Mouse (Mus musculus) A20 (cell line): ENCODE measurements around the gene Dnmt1.

Source experiments
- DNase-seq: peaks from one replicate; pipeline ENCODE4 v3.0.0-alpha.2; 2011; ENCODE audit warnings: low read depth, low spot score

Dnmt1 gene

GRCm38 (mm10) chr9:20886563-20886962 is 73.1 kb downstream of the Dnmt1 start:
- DNase-seq, result no peak

GRCm38 (mm10) chr9:20879097-20879792 is 80.4 kb downstream of the Dnmt1 start, which contains the start of gene Angptl6:
Gene Angptl6 (minus strand): TSS chr9:20879727.
- peak; percentile 53 for DNase-seq

GRCm38 (mm10) chr9:20878710-20879065 is 81.0 kb downstream of the Dnmt1 start:
- no peak for DNase-seq

GRCm38 (mm10) chr9:20878041-20878709 is 81.5 kb downstream of the Dnmt1 start:
- peak; percentile 100 for DNase-seq

- no peak for DNase-seq
These were observed 82.3 kb downstream of the Dnmt1 start for GRCm38 (mm10) chr9:20877118-20878040.

- peak; percentile 30 for DNase-seq
These were observed 83.2 kb downstream of the Dnmt1 start for GRCm38 (mm10) chr9:20876318-20877117.

GRCm38 (mm10) chr9:20875021-20875790 is 84.5 kb downstream of the Dnmt1 start:
- DNase-seq, result no peak

GRCm38 (mm10) chr9:20873521-20873920 is 86.2 kb downstream of the Dnmt1 start:
- no peak for DNase-seq

- DNase-seq, result no peak
These were observed 86.7 kb downstream of the Dnmt1 start for GRCm38 (mm10) chr9:20872991-20873390.

- DNase-seq, result peak; percentile 35
These were observed 89.2 kb downstream of the Dnmt1 start for GRCm38 (mm10) chr9:20870211-20871173.

GRCm38 (mm10) chr9:20869246-20869645 is 90.4 kb downstream of the Dnmt1 start:
- DNase-seq, result peak; percentile 69

GRCm38 (mm10) chr9:20868448-20869001 is 91.2 kb downstream of the Dnmt1 start, which contains the start of gene A230050P20Rik:
Gene A230050P20Rik (plus strand): TSS chr9:20868642.
- peak; percentile 90 for DNase-seq

- DNase-seq, result no peak
These were observed 92.8 kb downstream of the Dnmt1 start for GRCm38 (mm10) chr9:20866879-20867278.

GRCm38 (mm10) chr9:20862225-20862624 is 97.5 kb downstream of the Dnmt1 start:
- DNase-seq, result no peak

- peak; percentile 60 for DNase-seq
These were observed 97.9 kb downstream of the Dnmt1 start for GRCm38 (mm10) chr9:20861821-20862220.

GRCm38 (mm10) chr9:20859926-20860325 is 99.8 kb downstream of the Dnmt1 start:
- peak; percentile 28 for DNase-seq
